Mouse (Mus musculus) kidney, adult 2 months (tissue): ENCODE measurements around the gene Rxrb.

ENCODE experiments used
- CTCF ChIP-seq: fragments of 200-500 bp; conservative IDR thresholded peaks from 2 replicates; pipeline ENCODE4 v1.5.1; 2011; ENCODE audit warnings: low read depth, mild to moderate bottlenecking, control low read depth, low read length, moderate library complexity, mixed read lengths; ENCODE audit not compliant: insufficient read depth, insufficient read length
- POLR2A ChIP-seq: fragments of 200-500 bp; IDR thresholded peaks from one replicate; pipeline ENCODE4 v1.6.1; 2011; ENCODE audit warnings: low read depth, low read length, control low read depth

- TF ChIP-seq CTCF, result no peak
- no peak for TF ChIP-seq POLR2A
Observed at GRCm38 (mm10) chr17:34024861-34025755, 6.5 kb upstream of the Rxrb start.
